ENCODE assay signal across 8 mouse cellular contexts in genomic region chr6:39257111-39257571, GRCm38 (mm10). TPM values are rescaled to one million over a fixed set of nuclear protein-coding genes. Genes with fewer than 3 reads are reported as not detected.
DNase-seq lines count a peak whose midpoint lies in the region; ATAC-seq lines count a peak whose summit lies in the region.

No protein-coding gene starts in this region.

- intact Hi-C loops in heart, postnatal 36 days (cut with DNase I): loop anchor here (2.0 kb wide), 2 partner anchors 50 to 88 kb away; partner anchors contain the start of gene Kdm7a
- intact Hi-C loops in left cerebral cortex, postnatal 14 days (cut with DNase I): no loop called here

- H3K27ac ChIP-seq in embryonic facial prominence, embryonic 13.5 days: peak overlapping the region; percentile 71
- H3K27ac ChIP-seq in midbrain, embryonic 13.5 days: peak overlapping the region; percentile 84

- peak; percentile 73 for ATAC-seq in frontal cortex, adult (ENCODE audit: low TSS enrichment)
- ATAC-seq in embryonic facial prominence, embryonic 13.5 days (ENCODE audit: insufficient number of reproducible peaks, insufficient read depth, low FRiP score, low TSS enrichment, low read depth): no peak
- ATAC-seq in midbrain, embryonic 13.5 days: peak; percentile 63

- peak overlapping the region; percentile 50 for H3K4me3 ChIP-seq in embryonic facial prominence, embryonic 13.5 days
- peak overlapping the region; percentile 46 for H3K4me3 ChIP-seq in midbrain, embryonic 13.5 days (replicated peaks)

- 2% methylated on average over 18 of the region's 18 CpGs for WGBS in embryonic facial prominence, embryonic 13.5 days
- WGBS in midbrain, embryonic 13.5 days: 0% methylated on average over 18 of the region's 18 CpGs

- no peaks in the 10 kb centered on the region for H3K36me3 ChIP-seq in embryonic facial prominence, embryonic 13.5 days
- H3K36me3 ChIP-seq in midbrain, embryonic 13.5 days: no peaks in the 10 kb centered on the region

- H3K9me3 ChIP-seq in embryonic facial prominence, embryonic 13.5 days: no peaks in the 10 kb centered on the region
- no peaks in the 10 kb centered on the region for H3K9me3 ChIP-seq in midbrain, embryonic 13.5 days

- H3K27me3 ChIP-seq in embryonic facial prominence, embryonic 13.5 days: peaks cover 18% of the 10 kb centered on the region
- H3K27me3 ChIP-seq in midbrain, embryonic 13.5 days: peaks cover 19% of the 10 kb centered on the region

- DNase-seq in frontal cortex, postnatal 25 days (ENCODE audit: low spot score in 2 of 2): no peak
- DNase-seq in ZHBTc4 (ENCODE audit: low read depth, low spot score): peak; percentile 58
- DNase-seq in heart, postnatal 36 days: peak; percentile 49 to 55
- peak; percentile 18 to 43 for DNase-seq in left cerebral cortex, postnatal 14 days (ENCODE audit: low spot score in 2 of 2)
- DNase-seq in thymus, postnatal 14 days: peak; percentile 40

- peaks cover 19% of the 10 kb centered on the region for H3K4me1 ChIP-seq in embryonic facial prominence, embryonic 13.5 days
- peaks cover 24% of the 10 kb centered on the region for H3K4me1 ChIP-seq in midbrain, embryonic 13.5 days (replicated peaks)

- peak overlapping the region; percentile 69 for H3K9ac ChIP-seq in embryonic facial prominence, embryonic 13.5 days
- H3K9ac ChIP-seq in midbrain, embryonic 13.5 days (replicated peaks): peak overlapping the region; percentile 62

- peak overlapping the region; percentile 98 for H3K4me2 ChIP-seq in embryonic facial prominence, embryonic 13.5 days
- H3K4me2 ChIP-seq in midbrain, embryonic 13.5 days (replicated peaks): peak overlapping the region; percentile 80

RNA-seq across cellular contexts. Expression of gene Kdm7a, which starts 50.6 kb away (rescaled TPM):
- polyA plus RNA-seq in embryonic facial prominence, embryonic 13.5 days (2015; fragmentation: Nextera tagmentation; extraction: Ambion mirVana): 5.8 and 7.4 TPM in 2 replicates
- total RNA-seq in heart, postnatal 36 days (2021): 10 to 100 TPM; 17.9 to 22.4 TPM
- 10 to 100 TPM; 25.2 to 31.9 TPM for total RNA-seq in left cerebral cortex, postnatal 14 days (2021)
- 12.2 and 13.0 TPM in 2 replicates for polyA plus RNA-seq in midbrain, embryonic 13.5 days (2015; fragmentation: Nextera tagmentation; extraction: Ambion mirVana)

Comparison
In these comparisons a context has a peak if more than half of its experiments do, and no peak if none do; other contexts are left out.
1. DNase-seq: peak in ZHBTc4 (single experiment), heart, postnatal 36 days (2 of 2), left cerebral cortex, postnatal 14 days (2 of 2) and thymus, postnatal 14 days (single experiment); none in frontal cortex, postnatal 25 days (0 of 2).